ENCODE assay signal across 14 mouse cellular contexts in genomic region chr14:14348674-14349401, GRCm38 (mm10). TPM values are rescaled to one million over a fixed set of nuclear protein-coding genes. Genes with fewer than 3 reads are reported as not detected.
DNase-seq lines count a peak whose midpoint lies in the region; ATAC-seq and TF ChIP-seq lines count a peak whose summit lies in the region.
"Had no signal": no experiment of that assay in that cellular context is flagged by ENCODE, and none has a peak within 500 bp of the region (broad histone marks: within the 10 kb centered on the region; RNA-seq: fewer than 3 reads in every experiment).

No protein-coding gene starts in this region.

- H3K27me3 ChIP-seq in forebrain, embryonic 11.5 days (ENCODE audit: control insufficient read depth, insufficient read depth, low read length) = no peaks in the 10 kb centered on the region
- no peaks in the 10 kb centered on the region for H3K27me3 ChIP-seq in forebrain, embryonic 14.5 days (replicated peaks; ENCODE audit: control insufficient read depth, insufficient read depth, low read length)
- H3K27me3 ChIP-seq in liver, embryonic 11.5 days (replicated peaks; ENCODE audit: control insufficient read depth, insufficient read depth, low read length) = no peaks in the 10 kb centered on the region
- no peaks in the 10 kb centered on the region for H3K27me3 ChIP-seq in cerebellum, adult 2 months (ENCODE audit: control insufficient read depth, insufficient read depth, low read length)
- H3K27me3 ChIP-seq: CH12.LX; heart, embryonic 15.5 days had no signal

- no peaks in the 10 kb centered on the region for H3K4me1 ChIP-seq in forebrain, embryonic 11.5 days (replicated peaks; ENCODE audit: control insufficient read depth, insufficient read depth, low read length)
- H3K4me1 ChIP-seq in forebrain, embryonic 14.5 days (ENCODE audit: control insufficient read depth, insufficient read depth, low read length) = no peaks in the 10 kb centered on the region
- no peaks in the 10 kb centered on the region for H3K4me1 ChIP-seq in liver, embryonic 11.5 days (replicated peaks; ENCODE audit: control insufficient read depth, insufficient read depth, low read length)
- H3K4me1 ChIP-seq in cerebellum, adult 2 months (ENCODE audit: control insufficient read depth, insufficient read depth, low read length) = no peaks in the 10 kb centered on the region

- no peak overlapping the region for H3K9ac ChIP-seq in forebrain, embryonic 11.5 days (ENCODE audit: low read length)
- no peak overlapping the region for H3K9ac ChIP-seq in forebrain, embryonic 14.5 days (ENCODE audit: low read length)
- no peak overlapping the region for H3K9ac ChIP-seq in liver, embryonic 11.5 days (ENCODE audit: low read depth, low read length)
- H3K9ac ChIP-seq: heart, embryonic 15.5 days had no signal

- peak; percentile 67 for DNase-seq in forebrain, embryonic 11.5 days (ENCODE audit: low spot score)
- DNase-seq in forebrain, embryonic 14.5 days (ENCODE audit: low spot score) = no peak
- peak; percentile 34 for DNase-seq in liver, embryonic 11.5 days (ENCODE audit: low spot score)
- no peak for DNase-seq in liver
- DNase-seq in cerebellum, adult 2 months = peak; percentile 13 to 18
- peak; percentile 60 to 64 for DNase-seq in right cerebral cortex, postnatal 10 days (ENCODE audit: low spot score in 2 of 2)
- no peak for DNase-seq in adipocyte (ENCODE audit: low spot score)
- DNase-seq in heart, postnatal 36 days = no peak

- 95% methylated on average over 26 of the region's 26 CpGs for WGBS in forebrain, embryonic 11.5 days
- 96% methylated on average over 26 of the region's 26 CpGs for WGBS in forebrain, embryonic 14.5 days
- WGBS in liver, embryonic 11.5 days = 93% methylated on average over 26 of the region's 26 CpGs
- 89% methylated on average over 26 of the region's 26 CpGs for WGBS in cerebellum, adult 2 months

- H3K27ac ChIP-seq in forebrain, embryonic 11.5 days (ENCODE audit: low read depth, low read length) = no peak overlapping the region
- H3K27ac ChIP-seq in forebrain, embryonic 14.5 days (ENCODE audit: low read depth, low read length) = no peak overlapping the region
- H3K27ac ChIP-seq in liver, embryonic 11.5 days (ENCODE audit: low read depth, low read length) = no peak overlapping the region
- H3K27ac ChIP-seq in cerebellum, adult 2 months (ENCODE audit: insufficient read depth, low read length) = no peak overlapping the region
- H3K27ac ChIP-seq: heart, embryonic 15.5 days; layer of hippocampus, adult 2 months had no signal

- no peak for ATAC-seq in forebrain, embryonic 11.5 days (replicated peaks; ENCODE audit: low FRiP score)
- no peak for ATAC-seq in forebrain, embryonic 14.5 days
- no peak for ATAC-seq in liver, embryonic 11.5 days (replicated peaks; ENCODE audit: low FRiP score)

- no peak for TF ChIP-seq POLR2A in cerebellum, adult 2 months (IDR thresholded peaks at IDR 0.05; ENCODE audit: borderline replicate concordance, insufficient read depth, low read length)

- TF ChIP-seq CTCF in cerebellum, adult 2 months (IDR thresholded peaks at IDR 0.05; ENCODE audit: borderline replicate concordance, insufficient read depth, low read depth, low read length) = no peak

- H3K4me2 ChIP-seq in forebrain, embryonic 11.5 days (ENCODE audit: low read depth, low read length, severe bottlenecking) = no peak overlapping the region
- H3K4me2 ChIP-seq in forebrain, embryonic 14.5 days (ENCODE audit: low read length) = no peak overlapping the region
- no peak overlapping the region for H3K4me2 ChIP-seq in liver, embryonic 11.5 days
- H3K4me2 ChIP-seq: heart, embryonic 15.5 days had no signal

- H3K36me3 ChIP-seq in forebrain, embryonic 11.5 days (ENCODE audit: control insufficient read depth, insufficient read depth, low read length) = peaks cover 2% of the 10 kb centered on the region; the same call in 1 of the 2 replicates
- H3K36me3 ChIP-seq in forebrain, embryonic 14.5 days (ENCODE audit: control insufficient read depth, insufficient read depth, low read length) = no peaks in the 10 kb centered on the region
- peaks cover 4% of the 10 kb centered on the region for H3K36me3 ChIP-seq in liver, embryonic 11.5 days (ENCODE audit: control insufficient read depth, insufficient read depth, low read length)

- intact Hi-C loops in heart, postnatal 36 days (cut with DNase I) = loop anchor here (5.0 kb wide), 4 partner anchors 283 to 513 kb away; partner anchors contain the start of gene Slc4a7

- H3K9me3 ChIP-seq in forebrain, embryonic 11.5 days (ENCODE audit: control insufficient read depth, low read length) = peaks cover 33% of the 10 kb centered on the region
- H3K9me3 ChIP-seq in forebrain, embryonic 14.5 days (replicated peaks; ENCODE audit: control insufficient read depth, low read length) = peaks cover 39% of the 10 kb centered on the region
- H3K9me3 ChIP-seq in liver, embryonic 11.5 days (ENCODE audit: control insufficient read depth, low read length) = peaks cover 58% of the 10 kb centered on the region

- H3K4me3 ChIP-seq in forebrain, embryonic 11.5 days (ENCODE audit: low read depth, low read length) = no peak overlapping the region
- H3K4me3 ChIP-seq in forebrain, embryonic 14.5 days (ENCODE audit: low read depth, low read length) = no peak overlapping the region
- no peak overlapping the region for H3K4me3 ChIP-seq in liver, embryonic 11.5 days (ENCODE audit: low read depth, low read length)
- H3K4me3 ChIP-seq in cerebellum, adult 2 months (replicated peaks; ENCODE audit: insufficient read depth, low read depth, low read length) = no peak overlapping the region
- H3K4me3 ChIP-seq: heart, embryonic 15.5 days; layer of hippocampus, adult 2 months had no signal

RNA-seq across cellular contexts. Expression of gene Il3ra, which starts 2.8 kb away (rescaled TPM):
- polyA plus RNA-seq in forebrain, embryonic 11.5 days (2014; fragmentation: Nextera tagmentation; extraction: Ambion mirVana) = 1.8 and 3.2 TPM in 2 replicates
- 1.5 and 1.9 TPM in 2 replicates for polyA plus RNA-seq in forebrain, embryonic 14.5 days (2014; fragmentation: Nextera tagmentation; extraction: Ambion mirVana)
- polyA plus RNA-seq in liver, embryonic 11.5 days (2014; fragmentation: Nextera tagmentation; extraction: Ambion mirVana) = 2.8 and 3.3 TPM in 2 replicates
- polyA plus RNA-seq in cerebellum, adult 2 months (2012; rRNA removed) = 4.2 and 6.2 TPM in 2 replicates
- total RNA-seq in heart, postnatal 36 days (2021) = 1 to 10 TPM; 4.2 to 4.8 TPM

RNA-seq across cellular contexts. Expression of gene Olfr31, which starts 26.2 kb away (rescaled TPM):
- not detected in 2 replicates for polyA plus RNA-seq in forebrain, embryonic 11.5 days (2014; fragmentation: Nextera tagmentation; extraction: Ambion mirVana)
- not detected in 2 replicates for polyA plus RNA-seq in forebrain, embryonic 14.5 days (2014; fragmentation: Nextera tagmentation; extraction: Ambion mirVana)
- polyA plus RNA-seq in liver, embryonic 11.5 days (2014; fragmentation: Nextera tagmentation; extraction: Ambion mirVana) = not detected in 2 replicates
- 0.26 and 0.73 TPM in 2 replicates for polyA plus RNA-seq in cerebellum, adult 2 months (2012; rRNA removed)
- not detected for total RNA-seq in heart, postnatal 36 days (2021)
- total RNA-seq: CH12.LX; layer of hippocampus, adult 2 months; neutrophil, adult 5-6 weeks had no signal
- polyA plus RNA-seq: heart, embryonic 15.5 days; lung, embryonic 16.5 days; stomach, embryonic 16.5 days had no signal

RNA-seq across cellular contexts. Expression of gene Olfr721-ps1, which starts 52.3 kb away (rescaled TPM):
- not detected in 2 replicates for polyA plus RNA-seq in forebrain, embryonic 11.5 days (2014; fragmentation: Nextera tagmentation; extraction: Ambion mirVana)
- polyA plus RNA-seq in forebrain, embryonic 14.5 days (2014; fragmentation: Nextera tagmentation; extraction: Ambion mirVana) = not detected in 2 replicates
- not detected in 2 replicates for polyA plus RNA-seq in liver, embryonic 11.5 days (2014; fragmentation: Nextera tagmentation; extraction: Ambion mirVana)
- polyA plus RNA-seq in cerebellum, adult 2 months (2012; rRNA removed) = not detected in 2 replicates
- not detected for total RNA-seq in heart, postnatal 36 days (2021)
- total RNA-seq: CH12.LX; layer of hippocampus, adult 2 months; neutrophil, adult 5-6 weeks had no signal
- polyA plus RNA-seq: heart, embryonic 15.5 days; lung, embryonic 16.5 days; stomach, embryonic 16.5 days had no signal

Comparison
In these comparisons a context has a peak if more than half of its experiments do, and no peak if none do; other contexts are left out.
1. DNase-seq: peak in forebrain, embryonic 11.5 days (single experiment), liver, embryonic 11.5 days (single experiment), cerebellum, adult 2 months (2 of 2) and right cerebral cortex, postnatal 10 days (2 of 2); none in forebrain, embryonic 14.5 days (single experiment), liver (single experiment), adipocyte (single experiment) and heart, postnatal 36 days (0 of 2).